ENCODE assay signal across 13 mouse cellular contexts in the genomic region with DNA sequence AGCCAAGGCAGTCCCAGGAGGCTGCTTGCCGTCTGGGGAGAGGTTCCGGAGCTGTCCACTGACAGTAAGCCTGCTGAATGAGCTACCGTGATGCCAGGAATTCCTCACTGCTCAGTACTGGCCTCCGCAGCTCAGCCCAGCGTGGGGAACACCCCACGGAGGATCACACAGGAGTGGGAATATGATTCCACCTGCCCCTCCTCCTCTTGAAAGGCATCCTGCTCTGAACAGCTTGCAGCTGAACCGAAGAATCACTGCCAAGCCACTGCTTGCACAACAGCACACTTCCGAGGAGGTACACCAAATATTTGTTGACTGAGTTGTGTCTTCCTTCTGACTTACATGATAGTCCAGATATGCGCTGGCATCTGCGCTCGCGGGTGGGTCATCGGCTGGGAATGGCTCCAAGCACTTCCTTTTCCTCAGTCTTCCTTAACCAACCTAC. TPM values are rescaled to one million over a fixed set of nuclear protein-coding genes. Genes with fewer than 3 reads are reported as not detected.
DNase-seq lines count a peak whose midpoint lies in the region; ATAC-seq and TF ChIP-seq lines count a peak whose summit lies in the region.
"Had no signal": no experiment of that assay in that cellular context is flagged by ENCODE, and none has a peak within 500 bp of the region (broad histone marks: within the 10 kb centered on the region; RNA-seq: fewer than 3 reads in every experiment).

No protein-coding gene starts in this region.

- H3K36me3 ChIP-seq in kidney, embryonic 15.5 days: no peaks in the 10 kb centered on the region
- H3K36me3 ChIP-seq in lung, postnatal 0 days (ENCODE audit: insufficient read depth, low read length): no peaks in the 10 kb centered on the region
- H3K36me3 ChIP-seq: embryonic facial prominence, embryonic 13.5 days; G1E; midbrain, embryonic 15.5 days had no signal

- no peak overlapping the region for H3K9ac ChIP-seq in kidney, embryonic 15.5 days
- no peak overlapping the region for H3K9ac ChIP-seq in lung, postnatal 0 days (replicated peaks; ENCODE audit: low read depth)
- H3K9ac ChIP-seq: embryonic facial prominence, embryonic 13.5 days; liver, embryonic 14.5 days; midbrain, embryonic 15.5 days had no signal

- CTCF ChIA-PET in Patski (lab: Charles Lee): interaction anchor here (0.9 to 4.0 kb wide), 8 partner anchors 10 to 121 kb away, joined by 3 to 21 read pairs (median 3); partner anchors contain the start of gene Cdkn2aipnl

- no peak overlapping the region for H3K4me2 ChIP-seq in kidney, embryonic 15.5 days
- no peak overlapping the region for H3K4me2 ChIP-seq in lung, postnatal 0 days (replicated peaks; ENCODE audit: low read depth, low read length)
- H3K4me2 ChIP-seq: embryonic facial prominence, embryonic 13.5 days; midbrain, embryonic 15.5 days had no signal

- 55% methylated on average over 13 of the region's 13 CpGs for WGBS in kidney, embryonic 15.5 days
- 34% methylated on average over 13 of the region's 13 CpGs for WGBS in lung, postnatal 0 days

- ATAC-seq in kidney, embryonic 15.5 days (replicated peaks; ENCODE audit: low FRiP score): no peak
- ATAC-seq in Patski: peak; percentile 64
- ATAC-seq in lung, postnatal 0 days: peak; percentile 69
- ATAC-seq: inflammation-experienced regulatory T-cells, adult 6 months; midbrain, embryonic 15.5 days had no signal

- no peak for TF ChIP-seq CTCF in Patski (IDR thresholded peaks at IDR 0.05)
- no peak for TF ChIP-seq CTCF in gastrocnemius, adult 2 months (IDR thresholded peaks at IDR 0.05)
- TF ChIP-seq CTCF in lung, postnatal 0 days (IDR thresholded peaks at IDR 0.05): no peak

- peak; percentile 53 for DNase-seq in kidney, postnatal 10 days
- DNase-seq in Patski (ENCODE audit: low read depth, low spot score): peak; percentile 90
- peak; percentile 84 for DNase-seq in gastrocnemius, adult 2 months
- DNase-seq in lung, postnatal 0 days (ENCODE audit: low spot score): peak; percentile 71
- no peak for DNase-seq in left cerebral cortex, adult 11 months (ENCODE audit: low spot score)
- no peak for DNase-seq in embryo, embryonic 10 days (ENCODE audit: low spot score)
- no peak for DNase-seq in left cerebral cortex, postnatal 25 days (ENCODE audit: low spot score in 2 of 2)

- POLR2A ChIA-PET in Patski (lab: Charles Lee): interaction anchor here (1.2 to 5.8 kb wide), 4 partner anchors 18 to 84 kb away, joined by 5 to 21 read pairs (median 18); partner anchors contain the start of genes Cdkn2aipnl and Jade2

- no peak overlapping the region for H3K4me3 ChIP-seq in kidney, embryonic 15.5 days (replicated peaks)
- peak overlapping the region; percentile 21; the same call in 1 of the 2 replicates for H3K4me3 ChIP-seq in gastrocnemius, adult 2 months
- H3K4me3 ChIP-seq in lung, postnatal 0 days (ENCODE audit: low read depth, low read length): no peak overlapping the region
- H3K4me3 ChIP-seq: embryonic facial prominence, embryonic 13.5 days; midbrain, embryonic 15.5 days had no signal

- 0 out of 2 replicates have a peak, but pooled peaks cover 5% of the 10 kb centered on the region for H3K27me3 ChIP-seq in kidney, embryonic 15.5 days
- H3K27me3 ChIP-seq in Patski: no peaks in the 10 kb centered on the region
- no peaks in the 10 kb centered on the region for H3K27me3 ChIP-seq in lung, postnatal 0 days (replicated peaks; ENCODE audit: insufficient read depth, low read length)
- H3K27me3 ChIP-seq: embryonic facial prominence, embryonic 13.5 days; midbrain, embryonic 15.5 days had no signal

- no peak overlapping the region for H3K27ac ChIP-seq in kidney, embryonic 15.5 days
- H3K27ac ChIP-seq in gastrocnemius, adult 2 months: peak overlapping the region; percentile 53
- H3K27ac ChIP-seq in lung, postnatal 0 days (ENCODE audit: low read length): 0 out of 2 replicates have a peak overlapping the region, but pooled peaks have one; percentile 7
- H3K27ac ChIP-seq: embryonic facial prominence, embryonic 13.5 days; liver, embryonic 14.5 days; midbrain, embryonic 15.5 days had no signal

- peaks cover 11% of the 10 kb centered on the region; the same call in 1 of the 2 replicates for H3K4me1 ChIP-seq in kidney, embryonic 15.5 days
- H3K4me1 ChIP-seq in lung, postnatal 0 days (ENCODE audit: insufficient read depth, low read depth, low read length): peaks cover 15% of the 10 kb centered on the region; the same call in 1 of the 2 replicates

- TF ChIP-seq EP300 in lung, postnatal 0 days (IDR thresholded peaks at IDR 0.05): peak; percentile 82

- in situ Hi-C loops in Patski (cut with MboI; ENCODE audit: low pct_unique_long_range_greater_than_20kb): no loop called here

- intact Hi-C loops in gastrocnemius, adult 2 months (cut with DNase I): loop anchor here (5.0 kb wide), 1 partner anchor 83 kb away; the partner anchor contains the start of gene Jade2
- intact Hi-C loops in left cerebral cortex, postnatal 25 days (cut with DNase I): no loop called here

- H3K9me3 ChIP-seq in kidney, embryonic 15.5 days (replicated peaks): no peaks in the 10 kb centered on the region
- H3K9me3 ChIP-seq in lung, postnatal 0 days (ENCODE audit: low read length): no peaks in the 10 kb centered on the region
- H3K9me3 ChIP-seq: embryonic facial prominence, embryonic 13.5 days; G1E; midbrain, embryonic 15.5 days had no signal

RNA-seq across cellular contexts. Expression of gene Cdkn2aipnl, which starts 26.9 kb away (rescaled TPM):
- 95.7 and 96.9 TPM in 2 replicates for polyA plus RNA-seq in kidney, embryonic 15.5 days (2015; fragmentation: Nextera tagmentation; extraction: Ambion mirVana)
- polyA plus RNA-seq in Patski (2021): 32.2 TPM
- 10 to 100 TPM; 16.9 to 30.0 TPM for total RNA-seq in gastrocnemius, adult 2 months (2021)
- 55.9 and 56.9 TPM in 2 replicates for polyA plus RNA-seq in lung, postnatal 0 days (2015; fragmentation: Nextera tagmentation; extraction: Ambion mirVana)
- 10 to 100 TPM; 31.8 to 35.6 TPM for total RNA-seq in left cerebral cortex, postnatal 25 days (2021)

Comparison
In these comparisons a context has a peak if more than half of its experiments do, and no peak if none do; other contexts are left out.
1. DNase-seq: peak in kidney, postnatal 10 days (single experiment), Patski (single experiment), gastrocnemius, adult 2 months (single experiment) and lung, postnatal 0 days (single experiment); none in left cerebral cortex, adult 11 months (single experiment), embryo, embryonic 10 days (single experiment) and left cerebral cortex, postnatal 25 days (0 of 2).